Mouse (Mus musculus) CH12F3 (cell line): ENCODE results near the gene Itpr2.
"Not testable (repeated sequence)": the region's sequence is repeated elsewhere in the genome, so short reads cannot be mapped to it uniquely, and the experiment has no call there.

Experiments used
- in situ Hi-C: fragments of 300-500 bp; cut with MboI; formaldehyde crosslinking; loops from 2 replicates; pipeline ENCODE4 v1.14.3; 2020; ENCODE audit warnings: low sequenced_read_pairs

Itpr2 gene

DNA sequence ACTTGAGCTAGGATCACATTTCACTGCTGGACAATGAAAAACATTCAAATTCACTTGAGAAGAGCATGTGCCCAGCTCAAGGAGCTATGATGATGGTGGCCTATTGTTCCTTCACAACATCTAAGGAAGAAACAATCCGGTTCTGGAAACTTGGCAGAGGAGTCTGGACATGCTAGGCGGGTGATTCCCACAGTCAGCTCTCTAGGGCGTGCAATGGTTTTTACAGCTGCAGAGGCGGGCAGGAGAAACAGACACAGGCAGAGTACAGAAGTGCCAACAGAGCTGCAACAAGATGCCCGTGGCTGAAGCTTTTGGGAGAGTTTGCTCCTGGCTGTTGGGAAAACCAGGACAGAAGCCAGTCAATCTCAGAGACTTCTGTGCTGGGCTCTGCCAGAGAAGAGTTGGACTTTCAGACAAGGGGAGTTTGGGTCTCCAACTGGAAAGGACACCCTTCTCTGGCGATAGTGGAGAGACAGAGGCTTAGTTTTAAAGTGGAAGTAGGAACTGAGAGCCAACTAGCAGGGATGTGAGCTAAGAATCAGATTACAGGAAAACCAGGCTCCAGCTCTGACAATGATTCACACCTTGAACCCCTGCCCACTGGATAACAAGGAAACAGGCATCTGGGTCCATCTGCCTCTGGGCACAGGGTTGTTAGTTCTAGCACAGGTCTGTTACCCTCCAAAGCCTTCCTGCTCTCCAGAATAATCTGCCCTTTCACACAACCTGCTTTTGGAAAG, 28.6 kb downstream of the Itpr2 start:
- in situ Hi-C loops: no loop called here

DNA sequence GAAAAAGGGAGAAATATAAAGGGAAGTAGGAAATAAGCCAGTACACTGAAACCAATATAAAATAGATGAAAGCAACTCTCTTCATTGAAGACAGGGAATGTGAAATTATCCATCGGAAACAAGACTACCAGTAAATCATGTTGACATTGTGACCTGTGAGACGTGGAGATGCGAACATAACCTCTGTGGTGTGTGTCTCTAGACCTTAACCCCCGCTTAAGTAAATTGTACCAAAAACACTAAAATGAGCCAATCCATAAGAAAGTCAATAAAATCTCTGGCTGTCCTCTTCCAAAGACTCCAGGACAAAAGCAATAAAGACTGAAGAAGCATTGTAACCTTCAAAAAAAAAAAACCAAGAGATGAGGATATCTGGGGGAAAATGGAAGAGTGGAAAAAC, 31.6 kb downstream of the Itpr2 start:
- in situ Hi-C loops: no loop called here

DNA sequence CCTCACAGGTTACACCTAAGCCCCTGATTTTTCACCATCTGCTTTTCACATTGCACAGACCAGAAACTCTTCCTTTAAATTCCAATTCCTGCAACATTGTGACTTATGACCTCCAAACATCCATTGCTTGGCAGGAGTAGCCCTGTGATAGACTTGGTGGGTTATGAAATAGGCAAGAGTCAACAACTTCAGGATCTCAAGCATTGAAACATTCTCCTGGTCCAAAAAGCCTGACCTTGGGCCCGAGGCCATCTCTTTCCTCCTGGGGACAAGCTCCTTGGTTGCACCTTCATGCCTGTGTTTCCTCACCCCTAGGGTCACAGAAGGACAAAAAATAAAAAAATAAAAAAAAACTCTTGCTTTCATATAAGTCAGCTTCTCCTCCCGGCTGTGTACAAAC, 32.1 kb downstream of the Itpr2 start:
- in situ Hi-C loops: no loop called here

DNA sequence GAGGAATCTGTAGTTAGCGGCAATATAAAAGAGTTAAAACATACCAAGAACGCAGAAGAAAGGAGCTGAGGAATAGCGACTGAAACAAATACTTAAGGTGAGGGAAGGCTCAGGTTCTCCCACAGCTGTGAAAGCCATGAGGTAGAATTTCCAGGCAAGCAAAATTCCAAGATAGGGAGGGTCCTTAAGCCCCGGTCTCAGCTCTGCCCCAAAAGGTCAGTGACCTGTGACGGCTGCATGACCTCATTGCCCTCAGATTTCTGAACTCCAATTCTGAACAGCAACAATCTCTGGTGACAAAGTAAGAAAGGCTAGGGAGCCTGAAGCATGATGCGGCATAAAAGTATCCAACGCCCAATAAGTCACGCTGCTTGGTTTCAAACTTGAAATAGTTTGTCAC, 33.7 kb downstream of the Itpr2 start:
- in situ Hi-C loops: no loop called here

DNA sequence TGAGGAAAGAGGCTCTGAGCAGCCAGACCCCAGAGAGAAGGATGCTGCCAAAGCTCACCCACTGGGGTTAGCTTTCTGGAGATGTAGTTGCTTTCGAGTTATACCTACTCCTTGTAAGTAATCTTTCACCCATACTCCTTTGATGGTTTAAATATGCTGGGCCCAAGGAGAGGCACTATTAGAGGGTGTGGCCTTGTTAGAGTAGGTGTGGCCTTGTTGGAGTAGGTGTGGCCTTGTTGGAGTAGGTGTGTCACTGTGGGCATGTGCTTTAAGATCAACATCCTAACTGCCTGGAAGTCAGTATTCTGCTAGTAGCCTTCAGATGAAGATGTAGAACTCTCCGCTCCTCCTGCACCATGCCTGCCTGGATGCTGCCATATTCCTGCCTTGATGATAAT, 37.4 kb downstream of the Itpr2 start:
- in situ Hi-C loops: not testable (repeated sequence)

DNA sequence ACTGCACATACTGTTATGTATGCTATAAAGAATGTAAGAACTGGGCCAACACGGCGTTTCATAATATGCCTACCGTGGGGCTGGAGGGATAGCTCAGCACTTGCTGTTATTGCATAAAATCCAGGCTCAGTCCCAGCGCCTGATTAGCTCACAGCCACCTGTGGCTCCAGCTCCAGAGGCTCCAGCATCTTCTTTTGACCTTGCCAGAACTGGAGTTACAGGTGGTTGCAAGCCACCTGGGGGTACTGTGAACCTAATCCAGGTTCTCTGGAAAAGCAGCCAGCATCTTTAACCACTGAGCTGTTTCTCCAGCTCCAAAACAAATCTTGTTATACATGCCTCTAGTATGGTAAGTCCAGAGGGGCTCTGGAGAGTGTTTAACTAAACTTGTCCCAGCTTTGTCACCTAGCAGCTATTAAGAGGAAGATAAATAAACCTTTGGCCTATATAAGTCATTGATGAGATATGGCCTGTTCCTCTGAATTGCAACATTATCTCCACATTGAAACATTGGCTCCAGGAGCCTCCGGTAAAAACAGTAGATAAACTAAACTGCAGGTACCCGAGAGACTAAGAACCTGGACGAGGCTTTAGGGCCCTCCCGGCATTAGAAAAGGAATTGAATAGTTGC, 37.9 kb downstream of the Itpr2 start:
- in situ Hi-C loops: no loop called here

DNA sequence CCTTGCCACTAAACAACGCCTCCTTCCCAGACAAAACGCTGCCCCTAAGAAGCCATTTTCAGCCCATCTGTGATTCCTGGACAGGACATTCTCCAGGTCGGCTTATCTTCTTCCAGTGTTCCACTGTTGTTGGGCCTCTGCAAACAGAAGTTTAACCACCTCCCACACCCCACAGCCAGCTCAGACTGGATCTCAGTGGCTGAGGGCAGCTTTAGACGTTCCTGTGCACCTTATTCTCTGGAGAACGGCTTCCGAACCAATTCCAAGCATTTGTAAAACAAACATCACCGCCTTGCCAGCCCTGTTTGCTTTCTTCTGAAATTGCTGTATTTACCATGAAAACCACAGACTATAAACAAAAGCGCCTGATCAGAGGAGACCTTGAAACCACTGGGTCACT, 41.1 kb downstream of the Itpr2 start:
- in situ Hi-C loops: no loop called here

DNA sequence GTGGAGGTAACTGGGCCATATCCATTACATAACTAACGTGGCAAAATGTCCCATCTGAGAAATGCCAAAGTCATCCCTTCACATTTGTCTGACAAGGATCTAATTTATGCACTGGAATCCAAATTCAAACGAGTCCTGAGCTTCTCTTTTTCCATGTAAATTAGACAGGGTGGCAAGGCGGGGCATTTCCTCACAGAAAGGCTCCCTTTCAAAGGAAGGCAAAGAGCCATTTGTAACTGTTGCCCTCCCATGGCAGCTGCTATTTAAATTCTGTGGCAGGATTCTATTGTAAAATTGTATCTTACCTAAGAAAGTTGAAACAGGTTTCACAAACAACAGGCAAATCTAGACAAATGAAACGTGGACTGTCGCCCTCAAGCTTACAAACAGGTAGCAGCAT, 43.6 kb downstream of the Itpr2 start:
- in situ Hi-C loops: no loop called here

DNA sequence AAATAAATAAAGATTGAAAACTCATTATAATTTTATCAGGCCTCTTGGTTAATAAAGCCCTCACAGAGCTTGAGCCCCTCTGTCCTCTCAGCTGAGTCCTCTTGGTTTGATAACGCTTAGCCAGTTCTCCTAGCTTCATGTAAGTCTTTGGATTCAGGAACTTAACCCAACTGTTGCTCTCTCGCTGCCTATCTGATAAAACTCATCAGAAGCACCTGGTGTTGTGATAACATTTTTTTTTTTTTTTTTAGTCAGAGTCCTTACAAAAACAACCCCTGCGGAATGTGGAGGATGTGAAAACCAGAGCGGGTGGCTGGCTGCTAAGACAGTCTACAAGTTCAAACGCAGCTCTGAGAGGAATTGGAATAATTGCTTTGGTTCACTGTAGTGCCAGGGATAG, 45.3 kb downstream of the Itpr2 start:
- in situ Hi-C loops: no loop called here

DNA sequence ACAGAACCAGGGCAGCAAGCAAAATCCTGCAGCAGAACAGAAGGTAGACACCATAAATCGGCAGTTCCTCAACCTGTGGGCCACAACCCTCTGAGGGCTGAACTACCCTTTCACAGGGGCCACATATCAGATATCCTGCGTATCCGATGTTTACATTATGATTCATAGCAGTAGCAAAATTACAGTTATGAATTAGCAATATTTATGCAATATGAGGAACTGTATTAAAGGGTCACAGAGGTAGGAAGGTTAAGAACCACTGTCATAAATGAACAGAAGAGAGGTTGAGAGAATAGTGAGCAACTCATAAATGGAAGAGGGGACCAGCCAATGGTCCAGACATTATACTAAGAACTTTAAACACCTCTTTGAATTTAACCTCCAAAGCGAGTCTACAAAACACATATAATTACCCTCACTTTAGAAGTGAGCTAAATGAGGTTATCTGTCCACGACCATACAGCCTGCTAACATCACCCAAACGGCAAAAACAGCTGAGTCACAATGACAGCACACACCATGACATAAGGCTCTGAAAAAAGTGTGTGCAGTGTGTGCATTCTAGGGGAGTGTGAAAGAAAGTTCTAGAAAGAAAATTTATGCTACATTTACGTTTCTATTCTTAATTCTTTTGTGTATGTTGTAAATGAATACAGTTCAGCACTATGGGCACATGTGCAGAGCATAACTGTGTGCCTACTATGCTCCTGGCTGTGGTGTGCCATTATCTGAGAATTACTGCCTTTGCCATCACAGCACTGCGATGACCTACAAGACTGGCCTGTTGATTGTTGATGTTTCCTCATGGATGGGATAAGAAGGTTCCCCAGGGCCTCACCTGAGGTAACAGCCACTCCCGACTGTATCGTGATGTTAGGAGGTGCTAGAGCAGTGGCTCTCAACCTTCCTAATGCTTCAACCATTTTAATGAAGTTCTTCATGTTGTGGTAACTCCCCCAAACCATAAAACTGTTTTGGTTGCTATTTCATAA, 47.2 kb downstream of the Itpr2 start:
- in situ Hi-C loops: no loop called here

DNA sequence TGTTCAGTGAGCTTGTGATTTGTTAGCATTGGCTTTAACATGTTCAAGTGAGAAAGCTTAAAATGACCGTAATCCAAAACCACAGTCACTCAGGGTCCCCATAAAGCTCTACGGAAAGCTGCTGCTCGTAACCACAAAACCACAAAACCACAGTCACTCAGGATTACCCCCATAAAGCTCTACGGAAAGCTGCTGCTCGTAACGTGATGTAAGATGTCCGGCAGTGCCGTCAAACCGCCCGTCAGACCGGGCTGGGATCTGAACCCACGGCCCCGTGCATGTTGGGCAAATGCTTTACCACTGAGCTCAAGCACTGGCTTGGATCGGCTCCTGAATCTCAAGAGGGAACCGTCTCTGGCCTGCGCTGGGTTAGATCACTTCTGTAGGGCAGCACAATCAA, 49.5 kb downstream of the Itpr2 start:
- in situ Hi-C loops: no loop called here

DNA sequence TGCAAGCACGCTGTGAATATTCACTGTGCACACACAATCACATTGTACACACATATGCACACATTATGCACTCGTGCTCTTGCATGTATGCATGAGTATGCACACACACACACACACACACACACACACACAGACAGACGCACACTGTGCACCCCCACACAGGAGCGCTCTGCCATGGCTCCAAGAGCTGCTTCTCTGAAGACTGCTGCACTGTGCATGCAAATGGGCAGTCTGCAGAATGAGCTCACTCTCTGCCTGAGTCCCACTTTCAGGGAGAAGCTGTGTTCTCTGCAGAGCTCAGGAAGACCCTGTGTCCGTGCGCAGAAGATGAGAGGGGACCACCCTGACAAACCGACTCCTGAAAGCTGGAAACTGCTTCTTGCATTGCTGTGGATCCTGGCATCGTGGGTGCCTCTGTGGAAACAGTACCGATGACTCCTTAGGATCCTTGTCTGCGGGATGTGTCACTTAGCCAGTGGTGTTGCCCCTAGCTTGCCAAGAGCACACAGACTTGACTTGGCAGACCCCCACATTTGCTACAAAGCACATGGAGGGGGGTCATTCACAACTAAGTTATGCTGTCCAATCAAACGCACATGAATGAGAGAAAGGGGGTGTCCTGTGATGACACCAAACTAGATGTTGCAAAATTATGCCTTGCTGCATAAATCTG, 55.9 kb downstream of the Itpr2 start:
- in situ Hi-C loops: no loop called here

DNA sequence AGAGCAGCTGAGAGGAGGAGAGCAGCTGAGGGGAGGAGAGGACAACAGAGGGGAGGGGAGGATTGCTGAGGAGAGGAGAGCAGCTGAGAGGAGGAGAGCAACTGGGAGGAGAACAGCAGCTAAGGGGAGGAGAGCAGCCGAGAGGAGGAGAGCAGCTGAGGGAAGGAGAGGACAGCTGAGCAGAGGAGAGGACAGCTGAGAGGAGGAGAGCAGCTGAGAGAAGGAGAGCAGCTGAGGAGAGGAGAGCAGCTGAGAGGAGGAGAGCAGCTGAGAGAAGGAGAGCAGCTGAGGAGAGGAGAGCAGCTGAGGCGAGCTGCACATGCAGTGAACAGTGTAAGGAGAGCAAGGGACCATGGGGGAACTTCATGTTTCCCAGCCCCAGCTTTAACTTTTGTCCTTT, 62.2 kb downstream of the Itpr2 start:
- in situ Hi-C loops: no loop called here

DNA sequence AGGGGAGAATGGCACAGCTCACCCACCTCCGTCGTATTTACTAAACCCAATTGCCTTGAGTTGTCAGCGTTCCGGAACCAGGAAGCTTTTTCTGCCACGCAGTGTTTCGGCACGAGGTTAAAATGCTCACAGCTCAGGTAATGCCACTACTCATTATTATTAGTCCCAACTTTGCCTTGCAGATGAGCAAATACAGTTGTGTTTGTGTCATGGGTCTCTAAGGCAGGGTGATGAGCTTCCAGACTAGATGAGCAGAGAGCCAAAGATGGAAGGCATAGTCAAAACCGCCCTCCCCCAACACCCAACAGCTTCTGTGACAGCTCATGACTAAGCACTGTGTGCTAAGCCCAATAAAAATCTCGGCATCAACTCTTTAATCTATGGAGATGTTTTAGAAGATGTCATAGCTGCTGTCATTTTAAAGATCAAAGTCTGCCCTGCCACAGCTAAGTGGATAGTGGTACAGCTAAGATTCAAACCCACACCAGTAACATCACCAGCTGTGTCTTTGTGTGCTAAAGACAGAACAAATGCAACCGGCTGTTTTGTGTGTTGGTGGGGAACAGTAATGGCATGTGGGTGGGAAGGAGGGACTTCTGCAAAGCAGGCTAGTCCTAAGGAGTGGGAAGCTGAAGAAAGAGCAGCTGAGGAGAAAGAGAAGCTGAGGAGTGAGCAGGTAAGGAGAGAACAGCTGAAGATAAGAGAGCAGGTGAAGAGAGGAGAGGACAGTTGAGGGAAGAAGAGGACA, 62.8 kb downstream of the Itpr2 start:
- in situ Hi-C loops: no loop called here

DNA sequence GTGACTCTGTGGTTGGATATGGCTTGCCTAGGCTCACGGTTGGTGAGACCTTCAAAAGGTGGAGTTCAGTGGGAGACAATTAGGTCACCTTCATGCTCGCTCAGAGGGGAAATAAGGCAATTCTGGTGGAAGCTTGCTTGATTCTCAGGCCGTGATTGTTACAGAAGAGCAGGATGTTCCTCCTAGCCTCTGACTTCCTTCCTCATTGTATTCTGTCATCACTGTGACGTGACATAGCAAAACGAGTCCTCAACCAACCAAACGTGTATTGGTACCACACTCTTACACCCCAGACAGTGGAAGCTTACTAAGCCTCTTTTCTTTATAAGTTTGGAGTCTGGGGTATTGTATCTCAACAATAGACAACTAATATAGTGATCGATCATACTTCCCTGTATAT, 64.0 kb downstream of the Itpr2 start:
- in situ Hi-C loops: no loop called here

DNA sequence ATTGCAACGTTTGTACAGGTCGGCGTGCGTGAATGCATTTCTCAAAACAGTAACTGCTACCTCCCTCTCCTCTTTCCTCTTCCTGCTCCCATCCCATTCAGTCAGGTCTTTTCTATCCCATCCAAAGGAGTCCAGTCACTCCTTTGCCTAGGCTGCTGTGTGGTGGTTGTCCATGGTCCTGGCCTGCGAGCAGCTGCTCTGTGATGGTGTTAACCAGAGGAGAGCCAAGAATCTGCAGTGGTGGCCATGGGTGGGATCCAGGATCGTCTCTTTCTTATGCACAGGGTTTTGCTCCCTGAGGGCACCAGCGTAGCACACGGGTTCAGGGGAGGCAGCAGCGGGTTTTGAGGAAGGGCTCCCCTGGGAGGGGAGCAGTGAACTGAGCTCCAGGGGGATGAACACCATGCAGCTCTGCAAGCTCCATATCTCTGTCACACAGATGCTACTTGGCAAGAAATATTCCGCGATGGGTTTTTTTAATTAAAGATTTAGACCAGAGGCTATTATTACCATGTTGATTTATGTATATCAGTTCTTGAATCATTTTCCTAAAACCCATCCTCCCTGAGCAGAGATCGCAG, 65.0 kb downstream of the Itpr2 start:
- in situ Hi-C loops: no loop called here

DNA sequence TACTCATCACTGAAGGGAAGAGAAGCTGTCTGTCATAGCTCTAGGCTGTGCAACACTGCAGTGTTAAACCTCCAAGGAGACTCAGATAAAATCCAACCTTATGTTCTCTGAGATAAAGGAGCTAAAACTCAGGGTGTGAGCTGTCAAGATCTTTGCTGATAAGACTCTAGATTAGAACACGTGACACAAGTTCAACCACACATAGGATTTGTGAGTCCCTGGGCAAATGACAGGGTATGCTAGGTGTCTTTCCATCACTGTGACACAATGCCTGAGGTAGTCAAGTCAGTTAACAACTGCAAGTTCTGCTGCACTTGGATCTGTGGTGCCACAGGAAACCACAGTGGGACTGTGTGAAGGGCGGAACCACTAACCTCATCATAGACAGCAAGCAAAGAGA, 67.8 kb downstream of the Itpr2 start:
- in situ Hi-C loops: no loop called here

DNA sequence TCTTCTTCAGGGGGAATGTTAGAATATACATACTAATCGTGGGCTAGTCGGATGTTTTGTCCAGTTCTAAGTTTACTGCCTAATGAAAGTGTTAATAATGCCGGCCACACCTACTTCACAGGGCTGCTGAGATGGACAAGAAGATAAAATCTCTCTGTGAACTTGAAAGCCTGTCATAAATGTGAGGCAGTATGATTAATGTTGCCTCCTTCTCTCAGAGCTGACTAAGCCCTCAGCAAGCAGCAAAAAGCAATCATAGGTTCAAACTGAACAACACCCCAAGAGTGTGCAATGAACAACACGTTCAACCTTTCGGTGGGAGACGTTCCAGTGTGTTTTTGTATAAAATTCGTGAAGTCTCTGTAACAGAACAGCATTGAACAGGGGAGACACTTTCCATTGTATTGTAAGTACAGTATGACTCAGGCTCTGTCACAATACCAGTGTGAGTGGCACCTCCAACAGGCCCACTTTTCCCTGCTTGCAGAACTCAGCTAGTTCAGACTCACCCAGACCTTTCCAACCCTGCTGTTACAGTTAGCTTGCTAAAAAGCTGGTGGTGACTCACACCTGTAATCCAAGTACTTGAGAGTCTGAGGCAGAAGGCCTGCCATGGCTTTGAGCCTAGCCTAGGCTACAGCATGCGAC, 69.7 kb downstream of the Itpr2 start:
- in situ Hi-C loops: no loop called here

DNA sequence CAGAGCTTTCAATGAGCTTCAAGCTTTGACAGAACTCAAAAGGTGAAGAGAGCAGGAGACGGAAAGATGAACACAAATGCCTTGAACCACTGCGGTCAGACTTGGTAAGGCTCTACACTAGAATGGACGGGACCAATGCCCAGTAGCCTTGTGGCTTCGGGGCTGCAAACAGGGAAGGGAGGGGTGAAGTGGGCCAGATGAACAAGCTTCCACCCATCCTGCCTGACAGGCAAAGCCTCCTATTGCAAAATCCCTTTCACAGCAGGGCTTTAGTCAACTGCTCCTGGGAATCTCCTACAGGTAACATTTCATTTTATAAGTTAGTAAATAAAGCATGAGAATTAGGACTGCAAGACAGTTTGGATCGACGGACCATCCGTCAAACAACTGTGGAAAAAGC, 70.2 kb downstream of the Itpr2 start:
- in situ Hi-C loops: no loop called here
